Mouse (Mus musculus) activated CD4-positive, CD25-positive, alpha-beta regulatory T cell (primary cell): Measurements from ENCODE around the gene Kif15. TPM values are rescaled to one million over a fixed set of nuclear protein-coding genes. Genes with fewer than 3 reads are reported as not detected.

Experiments
- polyA plus RNA-seq, 2 experiments: library from polyadenylated mRNA; unstranded; fragments of 100-300 nt; shearing (Covaris generic); gene quantifications; one replicate each; pipeline ENCODE4 v1.2.1; 2017

Kif15 gene
- 10 to 100 TPM in 1 of 2 experiments, 1 to 10 TPM in 1; 9.7 to 10.7 TPM for polyA plus RNA-seq

DNA sequence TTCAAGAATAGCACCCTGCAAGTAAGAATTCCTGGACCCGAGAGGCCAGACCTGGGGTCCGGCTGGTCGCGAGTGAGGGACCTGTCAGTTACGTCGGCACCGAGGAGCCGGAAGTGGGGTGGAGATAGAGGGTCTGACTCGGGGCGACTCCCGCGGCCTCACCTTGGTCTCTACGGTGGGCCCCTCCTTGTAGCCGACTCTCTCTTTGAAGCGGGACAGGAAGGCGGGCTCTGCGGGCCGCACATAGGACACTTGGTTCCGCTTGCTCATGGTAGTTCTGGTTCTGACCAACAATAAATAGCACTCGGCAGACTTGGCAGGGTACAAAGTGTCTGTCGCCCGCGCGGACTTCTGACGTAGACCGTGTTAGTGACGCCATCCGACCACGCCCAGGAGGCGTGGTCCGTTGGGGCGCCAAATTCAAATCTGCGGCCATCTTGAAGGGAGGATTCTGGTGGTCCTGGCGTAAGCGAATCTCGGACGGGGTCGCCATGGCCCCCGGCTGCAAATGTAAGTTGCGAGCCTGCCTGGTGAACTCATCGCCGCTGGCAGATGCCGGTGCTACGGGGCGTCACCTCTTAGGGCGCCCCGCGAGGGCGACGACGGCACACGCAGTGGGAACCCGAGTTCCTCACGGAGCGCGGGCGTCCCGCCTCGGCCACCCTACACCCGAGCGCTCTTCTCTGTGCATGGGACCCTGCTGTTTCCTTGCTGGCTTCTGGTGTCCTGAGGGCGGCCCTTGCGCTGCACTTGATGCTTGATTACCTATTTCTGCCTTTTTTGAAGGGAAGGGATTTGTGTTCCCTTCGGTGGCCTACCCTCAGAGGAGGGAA is at the start of gene Kif15, which contains the start of gene 1110059G10Rik:
Gene Kif15, plus strand, starts transcription at position 404 of the 833 bp plus-strand sequence.
Gene 1110059G10Rik, minus strand, starts transcription at position 358 of the 833 bp plus-strand sequence.

GRCm38 (mm10) chr9:122922936-122923381 is 27.9 kb upstream of the Kif15 start, which contains the start of gene Zfp105:
TSS of gene Zfp105 (plus strand) at chr9:122923072.

DNA sequence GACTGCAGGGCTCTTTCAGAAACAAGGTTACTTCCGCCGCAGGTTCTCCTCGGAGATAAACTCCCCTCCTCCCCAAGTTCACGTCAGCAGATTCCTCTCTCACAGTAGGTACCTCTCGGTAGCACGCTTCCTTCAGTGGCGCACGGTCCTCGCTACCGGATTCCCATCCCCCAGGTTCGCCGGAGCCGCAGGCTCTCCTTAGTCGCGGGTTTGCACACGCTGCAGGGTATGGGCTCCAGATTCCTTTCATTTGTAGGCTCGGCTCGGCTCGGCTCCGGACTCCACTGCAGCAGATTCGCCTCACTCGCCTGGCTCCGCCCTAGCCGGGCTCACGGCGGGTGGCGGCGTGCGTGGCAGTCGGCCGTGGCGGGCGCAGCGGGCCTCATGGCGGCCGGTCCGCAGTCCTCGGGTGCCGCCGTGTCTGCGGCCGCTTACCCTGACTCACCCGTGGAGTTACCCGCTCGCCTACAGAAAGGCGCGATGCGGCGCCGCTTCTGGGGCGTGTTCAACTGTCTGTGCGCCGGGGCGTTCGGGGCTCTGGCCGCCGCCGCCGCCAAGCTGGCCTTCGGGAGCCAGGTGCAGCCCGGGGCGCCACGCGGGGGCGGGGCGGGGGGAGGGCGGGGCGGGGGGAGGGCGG is 70.3 kb downstream of the Kif15 start, which contains the start of gene Tmem42:
Gene Tmem42, plus strand, starts transcription at position 332 of the 637 bp plus-strand sequence.

DNA sequence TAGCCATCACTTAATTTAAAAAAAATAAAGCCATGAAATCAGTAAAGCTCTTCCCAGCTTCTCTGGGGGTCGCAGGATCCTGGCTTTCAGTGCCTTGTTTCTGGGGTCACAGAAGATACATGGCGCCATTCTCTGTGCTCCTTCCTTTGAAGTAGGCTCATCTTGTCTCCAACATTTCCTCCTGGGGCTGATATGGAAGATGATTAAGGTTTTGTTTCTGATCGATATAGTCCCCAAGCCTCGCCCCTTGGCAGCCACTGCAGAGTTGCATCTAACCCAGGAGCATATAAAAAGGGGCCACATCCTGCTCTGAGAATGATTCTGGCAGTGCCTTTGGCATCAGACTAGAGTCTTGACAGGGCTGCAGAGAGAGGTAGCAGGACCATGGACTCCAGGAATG is 83.6 kb downstream of the Kif15 start, which contains the start of gene Tgm4:
Gene Tgm4, plus strand, starts transcription at position 301 of the 400 bp plus-strand sequence.

Other genes with a start within 250 kb of the Kif15 start
- under 1 TPM in 1 of 2 experiments, not detected in 1; 0.04 TPM for gene Topaz1, start 203.7 kb upstream of the Kif15 start, polyA plus RNA-seq
- gene Tcaim, start 145.5 kb upstream of the Kif15 start, polyA plus RNA-seq = 10 to 100 TPM; 11.4 to 12.7 TPM
- gene Gm35549, start 107.0 kb upstream of the Kif15 start, polyA plus RNA-seq = under 1 TPM; 0.66 TPM
- 10 to 100 TPM; 40.2 to 48.0 TPM for gene Zfp445, start 85.0 kb upstream of the Kif15 start, polyA plus RNA-seq
- gene Zkscan7, start 65.4 kb upstream of the Kif15 start, polyA plus RNA-seq = 1 to 10 TPM; 4.0 to 8.6 TPM
- not detected for gene Zfp105, start 28.0 kb upstream of the Kif15 start, polyA plus RNA-seq
- 10 to 100 TPM; 34.4 to 40.3 TPM for gene 1110059G10Rik, start within 50 bp of the Kif15 start, polyA plus RNA-seq
- 10 to 100 TPM; 27.7 to 34.7 TPM for gene Tmem42, start 70.3 kb downstream of the Kif15 start, polyA plus RNA-seq
- 1 to 10 TPM in 1 of 2 experiments, under 1 TPM in 1; 0.29 to 1.2 TPM for gene Tgm4, start 83.7 kb downstream of the Kif15 start, polyA plus RNA-seq
- gene Zdhhc3, start 162.2 kb downstream of the Kif15 start, polyA plus RNA-seq = 10 to 100 TPM; 70.4 to 72.8 TPM
- gene Exosc7, start 162.2 kb downstream of the Kif15 start, polyA plus RNA-seq = 10 to 100 TPM; 71.1 to 95.8 TPM
- gene Clec3b, start 199.9 kb downstream of the Kif15 start, polyA plus RNA-seq = under 1 TPM; 0.38 to 0.59 TPM